Mouse (Mus musculus): Measurements from ENCODE around the gene Stt3b. TPM values are rescaled to one million over a fixed set of nuclear protein-coding genes. Genes with fewer than 3 reads are reported as not detected.
A peak's percentile ranks its signal among the peaks of the same experiment; 100 is the strongest.

Gene Stt3b
- polyA plus RNA-seq, 1 experiment from 2014 or later, result 105 TPM

GRCm38 (mm10) chr9:115332339-115332738 lies 22.1 kb upstream of the Stt3b start:
- Histone ChIP-seq H3K4me1 (peaks cover 11% of the 10 kb centered on the region), H3K27ac (no peak overlapping the region), H3K9me3 (replicated peaks) (no peaks in the 10 kb centered on the region), H3K27me3 (ENCODE audit: low read depth, poor library complexity, severe bottlenecking) (no peaks in the 10 kb centered on the region), H3K36me3 (no peaks in the 10 kb centered on the region), H3K4me3 (no peak overlapping the region)
- 87% methylated on average over 7 of the region's 7 CpGs for WGBS
- no peak for DNase-seq (ENCODE audit: low spot score)

GRCm38 (mm10) chr9:115330861-115331476 lies 20.7 kb upstream of the Stt3b start:
- WGBS, result 85% methylated on average over 6 of the region's 6 CpGs
- H3K36me3 ChIP-seq, result no peaks in the 10 kb centered on the region
- no peak overlapping the region for H3K4me3 ChIP-seq
- H3K4me1 ChIP-seq, result 0 out of 2 replicates have a peak, but pooled peaks cover 3% of the 10 kb centered on the region
- no peaks in the 10 kb centered on the region for H3K27me3 ChIP-seq (ENCODE audit: low read depth, poor library complexity, severe bottlenecking)
- H3K27ac ChIP-seq, result no peak overlapping the region
- DNase-seq (ENCODE audit: low spot score), result no peak
- H3K9me3 ChIP-seq (replicated peaks), result no peaks in the 10 kb centered on the region

GRCm38 (mm10) chr9:115326533-115326890 lies 16.3 kb upstream of the Stt3b start:
- H3K4me3 ChIP-seq, result no peak overlapping the region
- peaks cover 15% of the 10 kb centered on the region for H3K4me1 ChIP-seq
- no peak overlapping the region for H3K27ac ChIP-seq
- DNase-seq (ENCODE audit: low spot score), result no peak
- H3K36me3 ChIP-seq, result no peaks in the 10 kb centered on the region
- H3K9me3 ChIP-seq (replicated peaks), result no peaks in the 10 kb centered on the region
- H3K27me3 ChIP-seq (ENCODE audit: low read depth, poor library complexity, severe bottlenecking), result no peaks in the 10 kb centered on the region
- 90% methylated on average over 4 of the region's 4 CpGs for WGBS

GRCm38 (mm10) chr9:115325831-115326532 lies 15.8 kb upstream of the Stt3b start:
- H3K27ac ChIP-seq, result no peak overlapping the region
- H3K4me3 ChIP-seq, result no peak overlapping the region
- H3K27me3 ChIP-seq (ENCODE audit: low read depth, poor library complexity, severe bottlenecking), result no peaks in the 10 kb centered on the region
- WGBS, result 80% methylated on average over 13 of the region's 13 CpGs
- no peaks in the 10 kb centered on the region for H3K36me3 ChIP-seq
- H3K4me1 ChIP-seq, result peaks cover 15% of the 10 kb centered on the region
- no peaks in the 10 kb centered on the region for H3K9me3 ChIP-seq (replicated peaks)
- DNase-seq (ENCODE audit: low spot score), result no peak

- Histone ChIP-seq H3K4me1 (peaks cover 15% of the 10 kb centered on the region), H3K36me3 (no peaks in the 10 kb centered on the region), H3K4me3 (no peak overlapping the region), H3K27me3 (ENCODE audit: low read depth, poor library complexity, severe bottlenecking) (no peaks in the 10 kb centered on the region), H3K9me3 (replicated peaks) (no peaks in the 10 kb centered on the region), H3K27ac (no peak overlapping the region)
- no peak for DNase-seq (ENCODE audit: low spot score)
- WGBS, result 33% methylated on average over 10 of the region's 10 CpGs
These were observed 13.4 kb upstream of the Stt3b start for GRCm38 (mm10) chr9:115323572-115323971.

- Histone ChIP-seq H3K36me3 (no peaks in the 10 kb centered on the region), H3K4me1 (peaks cover 15% of the 10 kb centered on the region), H3K4me3 (no peak overlapping the region), H3K9me3 (replicated peaks) (no peaks in the 10 kb centered on the region), H3K27ac (no peak overlapping the region), H3K27me3 (ENCODE audit: low read depth, poor library complexity, severe bottlenecking) (no peaks in the 10 kb centered on the region)
- 95% methylated on average over 6 of the region's 6 CpGs for whole genome bisulfite sequencing
- peak; percentile 6 for DNase-seq (ENCODE audit: low spot score)
These were observed 12.2 kb upstream of the Stt3b start for GRCm38 (mm10) chr9:115322385-115322784.

- Histone ChIP-seq H3K9me3 (replicated peaks) (no peaks in the 10 kb centered on the region), H3K36me3 (no peaks in the 10 kb centered on the region), H3K4me3 (no peak overlapping the region), H3K27ac (no peak overlapping the region), H3K27me3 (ENCODE audit: low read depth, poor library complexity, severe bottlenecking) (no peaks in the 10 kb centered on the region), H3K4me1 (peaks cover 14% of the 10 kb centered on the region)
- DNase-seq (ENCODE audit: low spot score), result no peak
- 80% methylated on average over 6 of the region's 6 CpGs for WGBS
These were observed 10.8 kb upstream of the Stt3b start for GRCm38 (mm10) chr9:115321052-115321451.

GRCm38 (mm10) chr9:115320156-115320555 lies 9.9 kb upstream of the Stt3b start:
- 79% methylated on average over 4 of the region's 4 CpGs for WGBS
- H3K27ac ChIP-seq, result no peak overlapping the region
- no peaks in the 10 kb centered on the region for H3K27me3 ChIP-seq (ENCODE audit: low read depth, poor library complexity, severe bottlenecking)
- no peak for DNase-seq (ENCODE audit: low spot score)
- H3K9me3 ChIP-seq (replicated peaks), result no peaks in the 10 kb centered on the region
- no peak overlapping the region for H3K4me3 ChIP-seq
- H3K4me1 ChIP-seq, result peaks cover 9% of the 10 kb centered on the region
- H3K36me3 ChIP-seq, result no peaks in the 10 kb centered on the region

- Histone ChIP-seq H3K4me1 (peaks cover 13% of the 10 kb centered on the region), H3K27ac (no peak overlapping the region), H3K36me3 (no peaks in the 10 kb centered on the region), H3K9me3 (replicated peaks) (no peaks in the 10 kb centered on the region), H3K4me3 (no peak overlapping the region), H3K27me3 (ENCODE audit: low read depth, poor library complexity, severe bottlenecking) (no peaks in the 10 kb centered on the region)
- WGBS, result 86% methylated on average over 6 of the region's 6 CpGs
- DNase-seq (ENCODE audit: low spot score), result no peak
These were observed 8.6 kb upstream of the Stt3b start for GRCm38 (mm10) chr9:115318621-115319375.

GRCm38 (mm10) chr9:115317049-115317448 lies 6.8 kb upstream of the Stt3b start:
- DNase-seq (ENCODE audit: low spot score), result no peak
- no peak overlapping the region for H3K4me3 ChIP-seq
- no peaks in the 10 kb centered on the region for H3K9me3 ChIP-seq (replicated peaks)
- H3K27me3 ChIP-seq (ENCODE audit: low read depth, poor library complexity, severe bottlenecking), result no peaks in the 10 kb centered on the region
- no peak overlapping the region for H3K27ac ChIP-seq
- 93% methylated on average over 5 of the region's 5 CpGs for WGBS
- no peaks in the 10 kb centered on the region for H3K36me3 ChIP-seq
- H3K4me1 ChIP-seq, result peaks cover 11% of the 10 kb centered on the region

- Histone ChIP-seq H3K4me1 (peaks cover 16% of the 10 kb centered on the region), H3K27me3 (ENCODE audit: low read depth, poor library complexity, severe bottlenecking) (no peaks in the 10 kb centered on the region), H3K9me3 (replicated peaks) (no peaks in the 10 kb centered on the region), H3K4me3 (peak overlapping the region; percentile 27), H3K36me3 (no peaks in the 10 kb centered on the region), H3K27ac (peak overlapping the region; percentile 68)
- 8% methylated on average over 10 of the region's 10 CpGs for WGBS
- DNase-seq (ENCODE audit: low spot score), result no peak
These were observed 4.3 kb upstream of the Stt3b start for GRCm38 (mm10) chr9:115314556-115314955.

- H3K27ac ChIP-seq, result no peak overlapping the region
- H3K27me3 ChIP-seq (ENCODE audit: low read depth, poor library complexity, severe bottlenecking), result no peaks in the 10 kb centered on the region
- WGBS, result 81% methylated on average over 5 of the region's 5 CpGs
- no peaks in the 10 kb centered on the region for H3K36me3 ChIP-seq
- H3K9me3 ChIP-seq (replicated peaks), result no peaks in the 10 kb centered on the region
- no peak overlapping the region for H3K4me3 ChIP-seq
- no peak for DNase-seq (ENCODE audit: low spot score)
- H3K4me1 ChIP-seq, result peaks cover 16% of the 10 kb centered on the region
These were observed 3.6 kb upstream of the Stt3b start for GRCm38 (mm10) chr9:115313830-115314229.

- Histone ChIP-seq H3K4me1 (peaks cover 36% of the 10 kb centered on the region), H3K36me3 (no peaks in the 10 kb centered on the region), H3K9me3 (replicated peaks) (no peaks in the 10 kb centered on the region), H3K27ac (peak overlapping the region; percentile 99), H3K4me3 (peak overlapping the region; percentile 98), H3K27me3 (ENCODE audit: low read depth, poor library complexity, severe bottlenecking) (no peaks in the 10 kb centered on the region)
- WGBS, result 10% methylated on average over 5 of the region's 5 CpGs
- no peak for DNase-seq (ENCODE audit: low spot score)
These were observed 951 bp upstream of the Stt3b start for GRCm38 (mm10) chr9:115311223-115311520.
